Mouse (Mus musculus): Measurements from ENCODE around the gene Pigk.

GRCm38 (mm10) chr3:152866035-152866965 lies 152.4 kb downstream of the Pigk start:
- TF ChIP-seq CTCF (IDR thresholded peaks at IDR 0.05; ENCODE audit: low read depth) (no peak), EP300 (IDR thresholded peaks at IDR 0.05; ENCODE audit: low read depth) (no peak)
